Mouse (Mus musculus): ENCODE measurements around the gene Cdk6. TPM values are rescaled to one million over a fixed set of nuclear protein-coding genes. Genes with fewer than 3 reads are reported as not detected.

The Cdk6 gene
- polyA plus RNA-seq, 1 experiment from 2014 or later, result 23.4 TPM

GRCm38 (mm10) chr5:3381795-3382194 lies 40.5 kb downstream of the Cdk6 start:
- WGBS, result 85% methylated on average over 8 of the region's 8 CpGs
- no peak overlapping the region for H3K4me2 ChIP-seq (replicated peaks; ENCODE audit: low read depth, low read length)
- no peak overlapping the region for H3K4me3 ChIP-seq (ENCODE audit: low read length)
- H3K4me1 ChIP-seq (ENCODE audit: control insufficient read depth, insufficient read depth, low read length), result no peaks in the 10 kb centered on the region
- no peak overlapping the region for H3K9ac ChIP-seq (ENCODE audit: low read depth, low read length)
- H3K9me3 ChIP-seq (ENCODE audit: control insufficient read depth, low read length), result no peaks in the 10 kb centered on the region
- no peak overlapping the region for H3K27ac ChIP-seq (ENCODE audit: low read depth, low read length)
- no peaks in the 10 kb centered on the region for H3K36me3 ChIP-seq (ENCODE audit: control insufficient read depth, insufficient read depth, low read length)
- no peak for ATAC-seq (ENCODE audit: low FRiP score, low TSS enrichment)
- no peaks in the 10 kb centered on the region for H3K27me3 ChIP-seq (ENCODE audit: control insufficient read depth, insufficient read depth, low read length)

GRCm38 (mm10) chr5:3382343-3383040 lies 41.2 kb downstream of the Cdk6 start:
- no peak overlapping the region for H3K27ac ChIP-seq (ENCODE audit: low read depth, low read length)

GRCm38 (mm10) chr5:3383547-3383946 lies 42.3 kb downstream of the Cdk6 start:
- no peak for ATAC-seq (ENCODE audit: low FRiP score, low TSS enrichment)
- Histone ChIP-seq H3K36me3 (ENCODE audit: control insufficient read depth, insufficient read depth, low read length) (no peaks in the 10 kb centered on the region), H3K9ac (ENCODE audit: low read depth, low read length) (no peak overlapping the region), H3K4me2 (replicated peaks; ENCODE audit: low read depth, low read length) (no peak overlapping the region), H3K4me1 (ENCODE audit: control insufficient read depth, insufficient read depth, low read length) (no peaks in the 10 kb centered on the region), H3K4me3 (ENCODE audit: low read length) (no peak overlapping the region), H3K9me3 (ENCODE audit: control insufficient read depth, low read length) (no peaks in the 10 kb centered on the region), H3K27me3 (ENCODE audit: control insufficient read depth, insufficient read depth, low read length) (no peaks in the 10 kb centered on the region), H3K27ac (ENCODE audit: low read depth, low read length) (no peak overlapping the region)
- WGBS, result 74% methylated on average over 3 of the region's 3 CpGs

More at GRCm38 (mm10) chr5:3382343-3383040, 41.2 kb downstream of the Cdk6 start:
- 80% methylated on average over 13 of the region's 13 CpGs for WGBS
- Histone ChIP-seq H3K4me1 (ENCODE audit: control insufficient read depth, insufficient read depth, low read length) (no peaks in the 10 kb centered on the region), H3K4me3 (ENCODE audit: low read length) (no peak overlapping the region), H3K9ac (ENCODE audit: low read depth, low read length) (no peak overlapping the region), H3K9me3 (ENCODE audit: control insufficient read depth, low read length) (no peaks in the 10 kb centered on the region), H3K27me3 (ENCODE audit: control insufficient read depth, insufficient read depth, low read length) (no peaks in the 10 kb centered on the region), H3K36me3 (ENCODE audit: control insufficient read depth, insufficient read depth, low read length) (no peaks in the 10 kb centered on the region), H3K4me2 (replicated peaks; ENCODE audit: low read depth, low read length) (no peak overlapping the region)
- no peak for ATAC-seq (ENCODE audit: low FRiP score, low TSS enrichment)

- H3K4me3 ChIP-seq (ENCODE audit: low read length), result no peak overlapping the region
- H3K27ac ChIP-seq (ENCODE audit: low read depth, low read length), result no peak overlapping the region
- H3K9me3 ChIP-seq (ENCODE audit: control insufficient read depth, low read length), result no peaks in the 10 kb centered on the region
- ATAC-seq (ENCODE audit: low FRiP score, low TSS enrichment), result no peak
- H3K9ac ChIP-seq (ENCODE audit: low read depth, low read length), result no peak overlapping the region
- 64% methylated on average over 1 of the region's 1 CpGs for WGBS
- no peak overlapping the region for H3K4me2 ChIP-seq (replicated peaks; ENCODE audit: low read depth, low read length)
- no peaks in the 10 kb centered on the region for H3K36me3 ChIP-seq (ENCODE audit: control insufficient read depth, insufficient read depth, low read length)
- no peaks in the 10 kb centered on the region for H3K27me3 ChIP-seq (ENCODE audit: control insufficient read depth, insufficient read depth, low read length)
- no peaks in the 10 kb centered on the region for H3K4me1 ChIP-seq (ENCODE audit: control insufficient read depth, insufficient read depth, low read length)
Observed at GRCm38 (mm10) chr5:3385078-3385477, 43.8 kb downstream of the Cdk6 start.

GRCm38 (mm10) chr5:3386021-3386730 lies 44.9 kb downstream of the Cdk6 start:
- H3K36me3 ChIP-seq (ENCODE audit: control insufficient read depth, insufficient read depth, low read length), result no peaks in the 10 kb centered on the region

GRCm38 (mm10) chr5:3386731-3387087 lies 45.4 kb downstream of the Cdk6 start:
- H3K9me3 ChIP-seq (ENCODE audit: control insufficient read depth, low read length), result no peaks in the 10 kb centered on the region
- no peaks in the 10 kb centered on the region for H3K27me3 ChIP-seq (ENCODE audit: control insufficient read depth, insufficient read depth, low read length)
- no peak for ATAC-seq (ENCODE audit: low FRiP score, low TSS enrichment)
- H3K4me3 ChIP-seq (ENCODE audit: low read length), result no peak overlapping the region
- H3K27ac ChIP-seq (ENCODE audit: low read depth, low read length), result no peak overlapping the region
- H3K36me3 ChIP-seq (ENCODE audit: control insufficient read depth, insufficient read depth, low read length), result no peaks in the 10 kb centered on the region
- no peak overlapping the region for H3K4me2 ChIP-seq (replicated peaks; ENCODE audit: low read depth, low read length)
- H3K9ac ChIP-seq (ENCODE audit: low read depth, low read length), result no peak overlapping the region
- 12% methylated on average over 4 of the region's 4 CpGs for WGBS
- no peaks in the 10 kb centered on the region for H3K4me1 ChIP-seq (ENCODE audit: control insufficient read depth, insufficient read depth, low read length)

More at GRCm38 (mm10) chr5:3386021-3386730, 44.9 kb downstream of the Cdk6 start:
- no peak overlapping the region for H3K9ac ChIP-seq (ENCODE audit: low read depth, low read length)
- no peak overlapping the region for H3K4me2 ChIP-seq (replicated peaks; ENCODE audit: low read depth, low read length)
- no peaks in the 10 kb centered on the region for H3K9me3 ChIP-seq (ENCODE audit: control insufficient read depth, low read length)
- no peak overlapping the region for H3K27ac ChIP-seq (ENCODE audit: low read depth, low read length)
- 64% methylated on average over 7 of the region's 7 CpGs for WGBS
- no peaks in the 10 kb centered on the region for H3K4me1 ChIP-seq (ENCODE audit: control insufficient read depth, insufficient read depth, low read length)
- ATAC-seq (ENCODE audit: low FRiP score, low TSS enrichment), result no peak
- H3K27me3 ChIP-seq (ENCODE audit: control insufficient read depth, insufficient read depth, low read length), result no peaks in the 10 kb centered on the region
- no peak overlapping the region for H3K4me3 ChIP-seq (ENCODE audit: low read length)

- Histone ChIP-seq H3K36me3 (ENCODE audit: control insufficient read depth, insufficient read depth, low read length) (no peaks in the 10 kb centered on the region), H3K9ac (ENCODE audit: low read depth, low read length) (no peak overlapping the region), H3K4me2 (replicated peaks; ENCODE audit: low read depth, low read length) (no peak overlapping the region), H3K4me1 (ENCODE audit: control insufficient read depth, insufficient read depth, low read length) (no peaks in the 10 kb centered on the region), H3K27ac (ENCODE audit: low read depth, low read length) (no peak overlapping the region), H3K27me3 (ENCODE audit: control insufficient read depth, insufficient read depth, low read length) (no peaks in the 10 kb centered on the region), H3K9me3 (ENCODE audit: control insufficient read depth, low read length) (no peaks in the 10 kb centered on the region), H3K4me3 (ENCODE audit: low read length) (no peak overlapping the region)
- 60% methylated on average over 5 of the region's 5 CpGs for WGBS
- ATAC-seq (ENCODE audit: low FRiP score, low TSS enrichment), result no peak
Observed at GRCm38 (mm10) chr5:3387138-3387537, 45.9 kb downstream of the Cdk6 start.

- no peaks in the 10 kb centered on the region for H3K27me3 ChIP-seq (ENCODE audit: control insufficient read depth, insufficient read depth, low read length)
- no peaks in the 10 kb centered on the region for H3K4me1 ChIP-seq (ENCODE audit: control insufficient read depth, insufficient read depth, low read length)
- 84% methylated on average over 3 of the region's 3 CpGs for WGBS
- H3K9ac ChIP-seq (ENCODE audit: low read depth, low read length), result no peak overlapping the region
- H3K36me3 ChIP-seq (ENCODE audit: control insufficient read depth, insufficient read depth, low read length), result peaks cover 3% of the 10 kb centered on the region; the same call in 1 of the 2 replicates
- no peak for ATAC-seq (ENCODE audit: low FRiP score, low TSS enrichment)
- H3K4me2 ChIP-seq (replicated peaks; ENCODE audit: low read depth, low read length), result no peak overlapping the region
- H3K9me3 ChIP-seq (ENCODE audit: control insufficient read depth, low read length), result no peaks in the 10 kb centered on the region
- H3K4me3 ChIP-seq (ENCODE audit: low read length), result no peak overlapping the region
- no peak overlapping the region for H3K27ac ChIP-seq (ENCODE audit: low read depth, low read length)
Observed at GRCm38 (mm10) chr5:3392856-3393255, 51.6 kb downstream of the Cdk6 start.

- Histone ChIP-seq H3K9ac (ENCODE audit: low read depth, low read length) (no peak overlapping the region), H3K9me3 (ENCODE audit: control insufficient read depth, low read length) (no peaks in the 10 kb centered on the region), H3K27me3 (ENCODE audit: control insufficient read depth, insufficient read depth, low read length) (no peaks in the 10 kb centered on the region), H3K27ac (ENCODE audit: low read depth, low read length) (no peak overlapping the region), H3K36me3 (ENCODE audit: control insufficient read depth, insufficient read depth, low read length) (peaks cover 3% of the 10 kb centered on the region; the same call in 1 of the 2 replicates), H3K4me1 (ENCODE audit: control insufficient read depth, insufficient read depth, low read length) (no peaks in the 10 kb centered on the region), H3K4me3 (ENCODE audit: low read length) (no peak overlapping the region), H3K4me2 (replicated peaks; ENCODE audit: low read depth, low read length) (no peak overlapping the region)
- 91% methylated on average over 7 of the region's 7 CpGs for WGBS
- no peak for ATAC-seq (ENCODE audit: low FRiP score, low TSS enrichment)
Observed at GRCm38 (mm10) chr5:3394145-3394544, 52.9 kb downstream of the Cdk6 start.

Data from kidney, embryonic 14.5 days (tissue).